Mouse (Mus musculus) testis, adult 2 months (tissue): ENCODE results near the gene Scrg1.
"Not testable (repeated sequence)": the region's sequence is repeated elsewhere in the genome, so short reads cannot be mapped to it uniquely, and the experiment has no call there.

ENCODE experiments used
- CTCF ChIP-seq: fragments of 200-500 bp; IDR thresholded peaks from 2 replicates; pipeline ENCODE4 v1.5.1; 2012; ENCODE audit warnings: low read depth, mild to moderate bottlenecking, inconsistent platforms, low read length, moderate library complexity; ENCODE audit not compliant: control insufficient read depth, insufficient read depth, insufficient replicate concordance
- POLR2A ChIP-seq: fragments of 200-500 bp; IDR thresholded peaks from 2 replicates; pipeline ENCODE4 v1.6.1; 2012; ENCODE audit warnings: low read depth, mild to moderate bottlenecking, inconsistent platforms, low read length, moderate library complexity; ENCODE audit not compliant: control insufficient read depth

DNA sequence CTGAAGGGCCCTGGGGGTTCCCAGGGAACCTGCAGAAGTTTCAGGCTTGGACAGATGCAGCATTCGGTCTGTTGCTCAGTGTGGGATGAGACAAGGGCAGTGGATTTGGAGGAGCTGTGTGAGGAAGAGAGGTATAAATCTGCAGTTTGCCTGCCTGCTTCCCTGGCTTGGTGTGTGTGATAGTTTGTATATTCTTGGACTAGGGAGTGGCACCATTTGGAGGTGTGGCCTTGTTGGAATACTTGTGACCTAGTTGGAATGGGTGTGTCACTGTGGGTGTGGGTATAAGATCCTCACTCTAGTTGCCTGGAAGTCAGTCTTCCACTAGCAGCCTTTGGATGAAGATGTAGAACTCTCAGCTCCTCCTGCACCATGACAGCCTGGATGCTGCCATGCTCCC is 49.8 kb downstream of the Scrg1 start:
- not testable (repeated sequence) for TF ChIP-seq CTCF, POLR2A
